Mouse (Mus musculus) kidney, postnatal 0 days (tissue): Measurements from ENCODE around the gene Rpl23a. TPM values are rescaled to one million over a fixed set of nuclear protein-coding genes. Genes with fewer than 3 reads are reported as not detected.

ENCODE experiments used
- ATAC-seq: fragments of 200-750 bp; cut with Nextera tagmentation; replicated peaks from 2 replicates; pipeline ENCODE4 v1.8.0; 2017; ENCODE audit warnings: low read depth, moderate number of reproducible peaks, moderate TSS enrichment, moderate library complexity; ENCODE audit not compliant: low FRiP score
- DNase-seq: peaks from one replicate; pipeline ENCODE4 v3.0.0-alpha.2; 2016; ENCODE audit warnings: low spot score
- H3K27ac ChIP-seq: fragments of 300-500 bp; sonication (generic); 2 replicates; pipeline ENCODE4 v1.5.1; 2014; ENCODE audit warnings: mild to moderate bottlenecking
- H3K27me3 ChIP-seq: fragments of 300-500 bp; sonication (generic); 2 replicates; pipeline ENCODE4 v1.6.1; 2014; ENCODE audit warnings: low read length, mixed read lengths; ENCODE audit not compliant: insufficient read depth
- H3K36me3 ChIP-seq: fragments of 300-500 bp; sonication (generic); 2 replicates; pipeline ENCODE4 v1.6.1; 2014; ENCODE audit warnings: low read length, mixed read lengths; ENCODE audit not compliant: insufficient read depth
- H3K4me1 ChIP-seq: fragments of 300-500 bp; sonication (generic); replicated peaks from 2 replicates; pipeline ENCODE4 v1.6.1; 2014; ENCODE audit warnings: antibody characterized with exemption, low read length, mixed read lengths; ENCODE audit not compliant: insufficient read depth
- H3K4me2 ChIP-seq: fragments of 300-500 bp; sonication (generic); 2 replicates; pipeline ENCODE4 v1.6.1; 2014; ENCODE audit warnings: mild to moderate bottlenecking, low read length, moderate library complexity, mixed read lengths
- H3K4me3 ChIP-seq: fragments of 300-500 bp; sonication (generic); replicated peaks from 2 replicates; pipeline ENCODE4 v1.5.1; 2014; ENCODE audit warnings: low read depth, low read length
- H3K9ac ChIP-seq: fragments of 300-500 bp; sonication (generic); 2 replicates; pipeline ENCODE4 v1.6.1; 2014; ENCODE audit warnings: low read depth, low read length
- H3K9me3 ChIP-seq: fragments of 300-500 bp; sonication (generic); replicated peaks from 2 replicates; pipeline ENCODE4 v1.6.1; 2016; ENCODE audit warnings: low read length, inconsistent platforms, mixed read lengths
- CTCF ChIP-seq: IDR thresholded peaks from 2 replicates; pipeline ENCODE4 v1.5.1; 2016; ENCODE audit warnings: antibody characterized with exemption, low read depth, mild to moderate bottlenecking, moderate library complexity
- WGBS: fragments of 180-500 bp; shearing (Covaris S2); extraction: QIAGEN DNeasy Blood & Tissue Kit; methylation state at CpG from one replicate; pipeline ENCODE4 v1.1.7; 2014; 5-methylcytosine and 5-hydroxymethylcytosine counted together
- polyA plus RNA-seq: library from polyadenylated mRNA; unstranded; fragments of >200 nt; fragmentation: Nextera tagmentation; extraction: Ambion mirVana; gene quantifications from 2 replicates; pipeline ENCODE4 v1.2.1, GENCODE M21; 2015

The Rpl23a gene
- polyA plus RNA-seq, 1 experiment from 2014 or later, result 1,636 TPM

DNA sequence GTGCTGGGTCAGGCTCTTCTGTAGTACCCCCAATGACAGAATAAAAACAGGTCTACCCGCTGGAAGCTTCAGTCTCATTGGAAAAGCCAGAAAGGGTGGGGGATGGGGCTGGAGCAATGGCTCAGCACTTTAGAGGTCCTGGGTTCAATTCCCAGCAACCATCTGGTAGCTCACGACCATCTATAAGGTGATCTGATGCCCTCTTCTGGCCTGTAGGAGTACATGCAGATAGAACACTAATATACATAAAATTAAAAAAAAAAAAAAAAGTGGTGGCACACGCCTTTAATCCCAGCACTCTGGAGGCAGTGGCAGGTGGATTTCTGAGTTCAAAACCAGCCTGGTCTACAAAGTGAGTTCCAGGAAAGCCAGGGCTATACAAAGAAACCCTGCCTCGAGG is 12.1 kb downstream of the Rpl23a start:
- peaks cover 5% of the 10 kb centered on the region; the same call in 1 of the 2 replicates for H3K36me3 ChIP-seq
- TF ChIP-seq CTCF, result peak; percentile 49; the same call in 1 of the 2 replicates
- no peak overlapping the region for H3K9ac ChIP-seq
- H3K9me3 ChIP-seq, result no peaks in the 10 kb centered on the region
- 79% methylated on average over 4 of the region's 4 CpGs for WGBS
- no peak overlapping the region for H3K4me3 ChIP-seq
- H3K27ac ChIP-seq, result no peak overlapping the region
- no peak overlapping the region for H3K4me2 ChIP-seq
- peaks cover 5% of the 10 kb centered on the region for H3K4me1 ChIP-seq
- no peak for ATAC-seq
- no peaks in the 10 kb centered on the region for H3K27me3 ChIP-seq
- DNase-seq, result no peak

DNA sequence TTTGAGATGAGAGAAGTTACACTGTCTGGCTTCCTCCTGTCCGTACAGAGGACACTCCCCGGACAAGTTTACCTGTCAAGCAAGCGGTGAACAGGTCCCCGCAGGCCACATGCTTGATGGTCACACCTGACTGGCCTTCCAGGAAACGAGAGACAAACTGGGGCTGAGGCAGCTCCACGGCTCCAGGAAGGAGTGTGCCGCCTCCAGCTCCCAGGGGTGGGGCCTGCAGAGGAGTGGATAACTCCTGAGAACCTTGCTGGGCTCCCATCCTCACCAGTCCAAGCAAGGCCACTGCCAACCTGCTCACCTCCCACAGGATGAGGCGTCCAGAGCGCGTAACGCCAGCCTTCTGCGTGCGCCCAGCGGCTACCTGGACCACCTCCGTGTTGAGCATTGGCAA is 13.1 kb downstream of the Rpl23a start:
- DNase-seq (no peak), ATAC-seq (no peak; the same call in 1 of the 2 replicates)
- H3K4me1 ChIP-seq, result peaks cover 13% of the 10 kb centered on the region
- 72% methylated on average over 15 of the region's 15 CpGs for WGBS
- no peaks in the 10 kb centered on the region for H3K9me3 ChIP-seq
- H3K4me2 ChIP-seq, result no peak overlapping the region
- no peak for TF ChIP-seq CTCF
- no peak overlapping the region for H3K27ac ChIP-seq
- no peak overlapping the region for H3K4me3 ChIP-seq
- H3K9ac ChIP-seq, result 0 out of 2 replicates have a peak overlapping the region, but pooled peaks have one; percentile 8
- H3K36me3 ChIP-seq, result peaks cover 5% of the 10 kb centered on the region; the same call in 1 of the 2 replicates
- H3K27me3 ChIP-seq, result no peaks in the 10 kb centered on the region

DNA sequence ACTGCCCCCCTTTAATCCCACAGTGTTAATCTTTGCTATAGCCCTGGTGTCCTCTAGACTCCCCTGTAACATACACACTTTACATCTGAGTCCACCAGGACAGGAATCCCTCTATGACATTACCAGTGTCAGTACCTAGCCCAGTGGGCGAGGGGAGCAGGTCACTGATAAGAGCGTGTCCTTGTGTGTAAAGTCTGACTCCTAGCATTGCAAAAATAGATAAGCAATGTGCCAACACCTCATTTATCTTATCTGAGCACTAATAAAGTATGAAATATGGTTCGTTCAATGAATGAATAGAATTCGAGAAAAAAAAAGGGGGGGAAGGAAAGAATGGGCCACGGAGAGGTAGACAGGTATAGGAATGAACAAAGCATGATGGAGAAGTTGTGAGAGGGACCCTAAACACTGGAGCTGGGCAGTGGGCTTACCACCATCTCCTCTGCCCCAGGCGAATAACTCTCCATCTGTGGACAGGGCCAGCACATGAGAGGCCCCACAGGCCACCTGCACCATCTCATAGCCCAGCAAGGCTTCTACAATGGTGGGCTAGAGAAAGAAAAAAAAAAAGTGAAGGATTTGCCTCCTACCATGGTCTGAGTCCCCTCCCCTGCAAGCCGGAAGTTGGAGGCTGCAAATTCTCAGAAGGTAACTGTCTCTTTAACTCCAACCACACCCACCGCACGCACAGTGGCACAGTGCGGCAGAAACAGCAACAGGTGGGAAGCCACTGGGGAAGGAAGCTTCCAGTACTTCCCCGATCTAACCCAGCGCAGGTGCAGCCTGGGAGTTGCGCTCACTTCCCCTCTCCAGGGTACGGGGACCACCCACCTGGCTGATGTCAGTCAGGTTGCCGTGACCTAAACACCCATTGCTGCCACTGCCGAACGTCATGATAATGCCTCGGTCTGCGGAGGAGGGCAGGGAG is 14.6 kb downstream of the Rpl23a start:
- H3K4me1 ChIP-seq, result peaks cover 9% of the 10 kb centered on the region
- ATAC-seq (no peak), DNase-seq (no peak)

DNA sequence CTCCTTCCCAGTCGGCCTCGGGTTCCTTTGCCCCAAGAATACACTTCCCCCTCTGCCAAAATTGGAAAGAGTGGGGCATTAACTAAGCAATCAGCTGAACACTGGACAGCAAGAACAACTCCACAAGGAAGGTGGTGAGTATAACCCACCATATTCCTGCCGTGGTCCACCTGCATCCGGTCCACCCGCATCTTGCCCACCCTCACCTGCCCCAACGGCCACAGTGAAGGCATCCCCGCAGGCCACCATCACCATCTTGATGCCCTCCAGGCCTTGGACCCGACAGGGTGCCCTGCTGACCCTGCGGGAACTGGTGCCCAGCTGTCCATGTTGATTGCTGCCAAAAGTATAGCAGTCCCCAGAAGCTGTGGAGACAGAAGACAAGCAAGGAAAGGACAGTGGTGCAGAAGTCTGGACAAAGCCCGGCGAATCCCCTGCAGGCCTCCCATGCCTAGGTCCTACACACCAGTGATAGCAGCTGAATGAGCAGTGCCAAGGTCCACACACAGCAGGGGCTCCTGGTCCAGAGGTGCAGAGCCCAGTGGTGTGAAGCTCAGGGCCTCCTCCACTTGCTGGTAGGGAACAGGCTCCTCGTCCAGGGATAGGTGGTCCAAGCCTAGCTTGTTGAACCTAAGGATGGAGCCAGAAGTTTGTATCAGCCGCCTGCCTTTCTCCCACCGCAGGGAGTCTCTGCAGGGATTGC is 16.0 kb downstream of the Rpl23a start:
- peaks cover 3% of the 10 kb centered on the region; the same call in 1 of the 2 replicates for H3K36me3 ChIP-seq
- no peaks in the 10 kb centered on the region for H3K27me3 ChIP-seq
- no peak overlapping the region for H3K9ac ChIP-seq
- DNase-seq, result no peak
- H3K4me3 ChIP-seq, result no peak overlapping the region
- no peak for ATAC-seq
- TF ChIP-seq CTCF, result no peak
- H3K4me2 ChIP-seq, result no peak overlapping the region
- H3K9me3 ChIP-seq, result no peaks in the 10 kb centered on the region
- WGBS, result 93% methylated on average over 14 of the region's 14 CpGs
- H3K4me1 ChIP-seq, result peaks cover 21% of the 10 kb centered on the region
- no peak overlapping the region for H3K27ac ChIP-seq

More for the DNA sequence above, 14.6 kb downstream of the Rpl23a start:
- no peak overlapping the region for H3K4me3 ChIP-seq
- peak overlapping the region; percentile 9; the same call in 1 of the 2 replicates for H3K4me2 ChIP-seq
- H3K27ac ChIP-seq, result no peak overlapping the region
- no peak overlapping the region for H3K9ac ChIP-seq
- WGBS, result 58% methylated on average over 19 of the region's 19 CpGs
- H3K27me3 ChIP-seq, result no peaks in the 10 kb centered on the region
- TF ChIP-seq CTCF, result no peak
- no peaks in the 10 kb centered on the region for H3K9me3 ChIP-seq
- H3K36me3 ChIP-seq, result peaks cover 5% of the 10 kb centered on the region; the same call in 1 of the 2 replicates

DNA sequence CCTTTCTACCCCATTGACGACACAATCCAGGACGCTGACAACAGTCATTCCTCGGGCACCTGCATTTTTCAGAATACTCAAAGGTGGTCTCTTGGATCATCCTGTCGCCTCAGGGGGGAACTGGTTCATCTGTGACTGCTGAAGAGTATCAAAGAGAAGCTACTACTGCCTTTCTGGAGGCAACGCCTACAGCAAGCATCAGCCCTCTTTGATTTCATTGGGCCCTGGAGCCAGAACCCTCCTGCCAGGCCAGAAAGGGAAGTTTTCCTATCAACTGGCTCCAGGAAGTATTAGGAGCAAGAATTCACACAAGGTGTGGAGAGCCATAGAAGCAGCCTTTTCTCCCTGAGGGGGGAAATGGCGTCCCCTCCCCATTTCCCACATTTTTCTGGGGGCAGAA is 16.7 kb downstream of the Rpl23a start:
- H3K9me3 ChIP-seq, result no peaks in the 10 kb centered on the region
- DNase-seq, result no peak
- no peak for ATAC-seq
- WGBS, result 74% methylated on average over 6 of the region's 6 CpGs
- no peak overlapping the region for H3K9ac ChIP-seq
- H3K4me3 ChIP-seq, result no peak overlapping the region
- H3K4me1 ChIP-seq, result peaks cover 28% of the 10 kb centered on the region
- no peak for TF ChIP-seq CTCF
- H3K36me3 ChIP-seq, result no peaks in the 10 kb centered on the region; the same call in 1 of the 2 replicates
- H3K27me3 ChIP-seq, result no peaks in the 10 kb centered on the region
- H3K4me2 ChIP-seq, result no peak overlapping the region; the same call in 1 of the 2 replicates
- peak overlapping the region; percentile 98 for H3K27ac ChIP-seq

DNA sequence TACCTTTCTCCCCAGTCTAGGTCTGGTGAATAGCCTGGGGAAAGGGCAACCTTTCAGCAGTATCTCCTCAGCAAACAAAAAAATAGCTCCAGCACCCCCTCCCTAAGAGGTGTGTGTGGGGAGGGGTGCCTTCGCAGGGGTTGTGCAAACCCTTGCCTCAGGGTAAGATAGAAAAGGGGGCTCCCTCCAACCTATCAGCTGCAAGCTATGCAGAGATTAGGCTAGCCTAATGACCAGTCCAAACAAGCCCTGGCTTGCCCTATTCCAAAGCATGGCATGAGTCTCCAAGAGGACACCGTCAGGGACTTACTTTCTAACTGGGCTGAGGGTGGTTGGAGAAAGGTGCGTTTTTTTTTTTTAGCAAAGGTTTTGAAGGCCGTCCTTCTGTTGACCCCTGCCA is 17.2 kb downstream of the Rpl23a start:
- peak overlapping the region; percentile 93; the same call in 1 of the 2 replicates for H3K9ac ChIP-seq
- peaks cover 4% of the 10 kb centered on the region; the same call in 1 of the 2 replicates for H3K36me3 ChIP-seq
- no peaks in the 10 kb centered on the region for H3K27me3 ChIP-seq
- 37% methylated on average over 4 of the region's 4 CpGs for WGBS
- H3K27ac ChIP-seq, result peak overlapping the region; percentile 98
- no peak for TF ChIP-seq CTCF
- peak overlapping the region; percentile 90 for H3K4me2 ChIP-seq
- no peak for DNase-seq
- ATAC-seq, result no peak
- H3K4me1 ChIP-seq, result peaks cover 28% of the 10 kb centered on the region
- no peaks in the 10 kb centered on the region for H3K9me3 ChIP-seq
- peak overlapping the region; percentile 95; the same call in 1 of the 2 replicates for H3K4me3 ChIP-seq
